Mouse (Mus musculus) kidney, adult 18-20 months (tissue): Measurements from ENCODE around the gene Kif5c.

Experiments
- DNase-seq: peaks from one replicate; pipeline ENCODE4 v3.0.0; 2021

Kif5c gene

GRCm38 (mm10) chr2:49722983-49723382 lies 103.9 kb downstream of the Kif5c start:
- DNase-seq: no peak

DNA sequence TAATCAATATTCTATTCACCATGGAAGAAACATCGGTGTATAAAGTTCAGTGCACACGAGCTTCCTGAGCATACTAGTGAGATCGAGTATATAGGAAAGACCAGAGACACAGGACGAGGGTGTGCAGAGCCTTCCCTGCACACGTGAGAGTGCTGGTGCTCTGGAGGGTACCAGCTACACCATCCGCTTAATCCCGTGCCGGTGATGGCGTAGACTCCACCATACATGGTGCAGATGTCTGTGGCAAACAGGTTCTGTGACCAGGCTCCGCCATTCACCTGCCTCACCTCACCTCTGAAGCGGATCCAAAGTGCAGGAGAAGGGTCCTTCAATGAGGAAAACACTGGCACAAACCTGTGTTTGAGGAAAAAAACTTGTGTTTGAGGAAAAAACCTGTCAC lies 107.6 kb downstream of the Kif5c start:
- DNase-seq: no peak

DNA sequence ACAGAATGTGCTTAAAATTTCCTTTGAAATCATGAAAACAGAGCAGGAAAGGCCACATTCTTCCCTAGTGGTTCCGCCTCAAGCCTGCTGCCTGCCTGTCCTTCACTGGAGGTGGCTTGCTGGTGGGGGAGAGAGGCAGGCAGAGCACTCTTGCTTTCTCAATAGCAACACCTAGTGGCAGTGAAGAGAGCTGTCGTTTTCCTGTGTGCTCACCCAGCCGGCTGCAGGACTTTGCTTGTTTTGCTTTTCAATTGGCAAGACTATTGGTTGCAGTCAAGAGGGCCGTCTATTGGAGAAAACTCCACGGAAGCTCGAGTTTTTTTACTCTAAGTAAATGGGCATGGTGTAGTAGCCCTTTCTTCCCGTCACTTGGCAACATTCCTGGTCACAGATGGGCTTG lies 108.1 kb downstream of the Kif5c start:
- DNase-seq: peak; percentile 55

DNA sequence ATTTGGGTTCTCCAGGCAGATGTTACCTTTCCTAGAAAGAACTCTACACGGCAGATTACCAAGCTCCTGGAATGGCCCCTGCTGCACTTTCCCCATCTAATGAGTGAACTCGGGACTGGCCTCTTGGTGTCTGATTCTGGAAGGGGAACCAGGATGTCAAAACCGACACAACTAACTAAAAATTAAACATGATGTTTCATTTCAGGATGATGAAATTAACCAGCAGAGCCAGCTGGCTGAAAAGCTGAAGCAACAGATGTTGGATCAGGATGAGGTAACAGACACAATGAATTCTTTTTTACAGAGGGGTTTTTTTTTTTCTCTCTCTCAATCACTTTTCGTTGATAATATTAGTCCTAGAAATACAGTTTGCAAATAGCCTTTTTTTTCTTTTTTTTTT lies 108.6 kb downstream of the Kif5c start:
- no peak for DNase-seq

DNA sequence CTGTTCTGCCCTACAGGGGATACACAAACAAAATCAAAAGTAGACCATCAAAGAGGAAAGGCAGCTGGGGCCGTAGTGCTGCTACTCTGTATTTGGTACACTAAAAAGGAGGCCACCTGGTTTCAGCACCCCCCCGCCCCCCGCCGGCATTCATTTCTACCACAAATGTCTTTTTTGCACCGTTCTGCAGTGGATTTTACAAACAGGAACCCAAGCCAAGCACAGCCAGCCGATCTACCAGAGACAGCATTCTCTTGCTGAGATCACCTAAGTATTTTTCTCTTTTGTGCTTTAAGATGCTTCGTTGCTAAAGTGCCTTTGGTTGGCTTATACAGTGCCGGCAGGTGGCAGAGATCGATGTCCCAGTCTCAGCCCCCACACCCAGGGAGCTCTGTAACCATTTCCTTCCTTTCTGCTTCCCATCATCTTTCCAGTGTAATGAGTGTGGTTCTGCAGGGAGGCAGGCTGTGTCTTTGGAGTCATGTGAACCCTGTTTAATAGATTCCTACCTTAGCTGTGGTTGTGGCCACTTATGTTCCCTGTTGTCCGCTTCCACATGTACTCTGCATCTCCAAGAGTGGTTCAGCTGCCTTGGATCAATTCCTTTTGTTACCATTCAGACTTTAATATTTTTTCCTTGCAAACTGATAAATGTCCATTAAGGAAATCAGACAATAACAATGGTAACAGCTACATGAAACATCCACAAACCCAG lies 110.0 kb downstream of the Kif5c start:
- DNase-seq: no peak

GRCm38 (mm10) chr2:49729611-49729969 lies 110.5 kb downstream of the Kif5c start:
- DNase-seq: no peak

DNA sequence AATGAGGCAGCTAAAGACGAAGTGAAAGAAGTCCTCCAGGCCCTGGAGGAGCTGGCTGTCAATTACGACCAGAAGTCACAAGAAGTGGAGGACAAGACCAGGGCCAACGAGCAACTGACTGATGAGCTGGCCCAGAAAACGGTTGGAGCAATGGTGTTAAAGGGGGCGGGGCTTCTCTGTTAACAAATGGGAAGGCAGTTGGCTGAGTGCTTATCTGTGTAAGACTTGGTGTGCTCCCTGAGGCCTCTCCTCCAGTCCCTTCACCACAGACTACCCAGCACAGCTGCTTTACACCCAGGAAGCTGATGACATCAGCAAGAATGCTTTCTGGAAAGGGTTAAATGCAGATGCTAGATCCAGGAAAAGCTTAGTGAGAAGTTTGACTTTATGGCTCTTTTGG lies 111.1 kb downstream of the Kif5c start:
- DNase-seq: no peak

GRCm38 (mm10) chr2:49732745-49733655 lies 113.9 kb downstream of the Kif5c start:
- DNase-seq: peak; percentile 10

- peak; percentile 24 for DNase-seq
These were observed 114.5 kb downstream of the Kif5c start for GRCm38 (mm10) chr2:49733656-49734008.

DNA sequence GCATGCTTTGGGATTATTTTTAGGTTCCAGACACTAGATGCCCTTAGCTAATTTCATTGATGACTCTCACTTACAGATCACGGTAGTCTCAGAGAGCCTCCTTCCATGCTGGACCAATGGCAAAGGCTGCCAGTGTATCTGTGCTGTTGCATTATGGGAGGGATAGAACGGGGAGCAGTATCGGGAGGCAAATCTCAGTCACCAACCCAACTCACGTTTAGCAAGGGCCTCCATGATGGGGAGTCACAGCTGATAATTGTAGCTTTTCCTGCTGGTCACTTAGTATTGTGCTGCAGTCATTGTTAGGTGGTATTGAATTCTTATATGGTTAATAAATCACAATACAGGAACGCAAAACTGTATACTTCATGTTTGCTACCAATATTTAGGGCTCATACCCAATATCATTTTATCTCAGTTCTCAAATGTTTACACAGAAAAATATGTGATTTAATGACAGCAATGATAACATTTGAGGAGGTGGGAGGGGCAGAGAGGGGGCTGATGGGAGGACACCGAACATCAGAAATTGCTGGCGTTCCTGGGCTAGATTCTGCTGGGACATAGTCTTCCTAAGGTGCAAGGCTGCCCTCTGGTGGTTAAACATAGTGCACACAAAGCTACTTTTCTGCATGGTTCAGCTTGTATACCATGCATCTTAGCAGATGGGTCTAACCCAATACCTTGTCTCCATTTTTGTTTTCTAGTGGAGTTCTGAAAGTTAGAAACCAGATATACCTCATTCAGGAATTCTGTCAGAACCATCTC lies 115.1 kb downstream of the Kif5c start:
- DNase-seq: peak; percentile 65

DNA sequence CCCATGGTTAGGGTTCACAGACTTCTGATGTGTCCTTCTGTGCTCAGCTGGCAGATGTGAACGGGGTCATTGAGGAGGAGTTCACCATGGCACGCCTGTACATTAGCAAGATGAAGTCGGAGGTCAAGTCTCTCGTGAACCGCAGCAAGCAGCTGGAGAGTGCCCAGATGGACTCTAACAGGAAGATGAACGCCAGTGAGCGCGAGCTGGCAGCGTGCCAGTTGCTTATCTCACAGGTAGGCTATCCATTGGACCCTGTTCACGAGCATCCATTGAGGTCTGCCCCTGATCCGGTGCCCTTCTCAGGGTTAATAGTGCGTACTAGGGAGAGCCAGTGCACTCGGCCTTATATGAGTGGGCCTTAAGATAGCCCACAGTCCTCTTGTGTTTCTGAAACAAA lies 116.3 kb downstream of the Kif5c start:
- no peak for DNase-seq

GRCm38 (mm10) chr2:49739046-49739445 lies 119.9 kb downstream of the Kif5c start:
- DNase-seq: no peak

GRCm38 (mm10) chr2:49741026-49741425 lies 121.9 kb downstream of the Kif5c start:
- DNase-seq: no peak

- DNase-seq: no peak
These were observed 123.0 kb downstream of the Kif5c start for GRCm38 (mm10) chr2:49741895-49742734.

DNA sequence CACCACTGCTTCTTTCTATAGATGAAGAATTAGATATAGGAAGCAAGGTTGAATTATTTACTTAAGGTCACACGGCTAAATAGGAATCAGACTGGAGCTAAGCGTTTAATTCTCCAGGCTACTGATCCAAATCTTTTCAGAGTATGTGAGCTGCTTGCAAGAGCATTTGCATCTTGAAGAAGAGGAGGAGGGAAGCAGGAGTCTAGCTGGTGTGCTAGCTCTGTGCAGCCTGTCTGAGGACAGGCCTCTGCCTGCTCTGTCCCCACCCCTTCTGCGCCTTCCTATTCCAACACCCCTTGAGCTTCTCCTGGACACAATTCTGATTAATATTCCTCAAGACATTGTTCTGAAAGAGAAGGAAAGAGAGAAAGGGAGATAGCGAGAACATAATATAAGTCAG lies 123.8 kb downstream of the Kif5c start:
- no peak for DNase-seq

GRCm38 (mm10) chr2:49743775-49744174 lies 124.7 kb downstream of the Kif5c start:
- no peak for DNase-seq

DNA sequence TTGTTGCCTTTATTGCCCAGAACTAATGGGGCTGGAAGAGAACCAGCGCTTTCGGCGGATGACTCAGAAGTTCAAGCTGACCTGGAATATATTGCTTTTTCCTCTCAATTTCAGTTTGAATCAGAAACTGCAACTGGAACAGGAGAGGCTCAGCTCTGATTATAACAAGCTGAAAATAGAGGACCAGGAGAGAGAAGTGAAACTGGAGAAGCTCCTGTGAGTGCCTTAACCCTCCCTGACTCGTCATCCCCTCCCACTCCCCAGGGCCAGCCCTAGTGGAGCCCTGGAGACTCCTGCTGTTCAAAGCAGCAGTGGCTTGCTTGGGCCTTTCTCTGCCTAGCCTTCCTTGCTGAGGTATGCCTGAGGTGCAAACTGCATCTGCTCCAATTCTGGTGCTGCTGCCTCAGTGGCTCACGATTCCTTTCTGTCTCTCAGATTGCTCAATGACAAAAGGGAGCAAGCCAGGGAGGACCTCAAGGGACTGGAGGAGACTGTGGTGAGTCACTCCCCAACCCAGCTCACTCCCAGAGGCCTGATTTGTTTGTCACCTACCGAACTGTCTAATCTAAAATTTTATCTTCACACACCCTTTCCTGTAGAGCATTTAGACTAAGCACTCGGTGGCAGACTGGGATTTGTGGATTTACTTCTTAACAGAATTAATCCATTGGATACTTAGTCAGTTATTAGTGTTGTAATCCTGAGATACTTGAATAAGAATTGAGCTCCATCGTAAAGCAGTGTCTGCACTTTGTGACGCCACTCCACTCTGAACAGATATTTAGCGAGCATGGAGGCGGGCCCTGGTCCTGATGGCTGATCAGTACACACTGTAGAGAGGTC lies 125.4 kb downstream of the Kif5c start:
- DNase-seq: no peak

DNA sequence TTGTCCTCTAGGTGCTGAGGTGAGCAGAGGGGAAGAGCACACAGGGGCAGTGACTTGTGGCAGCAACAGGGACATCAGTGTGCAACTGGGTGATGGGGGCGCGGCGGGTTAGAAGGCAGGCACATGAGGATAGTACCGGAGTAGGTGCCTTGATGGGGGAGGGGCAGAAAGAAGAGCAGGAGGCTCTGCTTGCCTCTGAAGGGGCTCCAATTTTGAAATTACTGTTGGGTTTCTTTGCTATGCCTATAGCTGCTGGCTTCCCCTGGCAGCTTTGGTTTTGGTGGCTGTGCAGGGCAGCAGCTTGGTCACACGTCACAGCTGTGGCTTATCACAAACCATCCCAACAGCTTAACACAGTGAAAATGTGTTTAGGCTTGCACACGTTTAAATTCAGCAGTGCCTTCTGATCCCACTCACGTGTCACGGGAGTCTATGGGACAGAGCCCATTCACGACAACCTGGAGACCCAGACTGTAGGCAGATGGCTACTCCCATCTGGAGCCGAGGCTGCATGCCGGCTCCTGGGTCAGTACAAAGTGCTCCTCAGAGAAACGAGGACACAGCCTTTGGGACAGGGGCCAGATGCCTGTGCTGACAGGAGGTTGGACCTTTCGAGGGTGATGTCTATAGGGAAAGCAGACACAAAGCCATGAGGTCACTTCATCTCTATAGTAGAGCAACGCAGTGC lies 126.1 kb downstream of the Kif5c start:
- DNase-seq: no peak

GRCm38 (mm10) chr2:49746947-49747346 lies 127.8 kb downstream of the Kif5c start:
- no peak for DNase-seq

DNA sequence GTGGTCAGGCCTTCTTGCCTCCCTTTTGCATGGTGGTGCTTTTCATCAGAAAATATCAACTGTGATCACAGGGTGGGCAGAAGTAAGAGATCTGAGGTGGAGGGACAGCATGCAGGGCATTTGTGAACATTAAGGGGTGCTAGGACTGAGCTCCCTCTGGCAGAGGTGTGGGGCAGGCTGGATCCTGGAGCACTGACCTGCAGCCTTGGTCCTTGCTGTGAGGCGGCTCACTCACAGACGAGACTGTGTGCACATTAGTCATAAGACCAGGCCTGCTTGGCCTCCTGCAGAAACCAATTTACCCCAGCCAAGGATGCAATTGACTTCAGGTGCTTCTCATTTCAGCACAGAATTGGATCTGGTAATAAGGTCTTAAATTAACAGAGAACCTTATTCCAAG lies 128.6 kb downstream of the Kif5c start:
- DNase-seq: no peak
